Mouse (Mus musculus) midbrain, embryonic 13.5 days (tissue): Measurements from ENCODE around the gene Anks6. TPM values are rescaled to one million over a fixed set of nuclear protein-coding genes. Genes with fewer than 3 reads are reported as not detected.
"Not testable (repeated sequence)": the region's sequence is repeated elsewhere in the genome, so short reads cannot be mapped to it uniquely, and the experiment has no call there.

Experiments
- ATAC-seq: fragments of 200-750 bp; cut with Nextera tagmentation; 2 replicates; pipeline ENCODE4 v1.8.0; 2017; ENCODE audit warnings: mild to moderate bottlenecking, moderate TSS enrichment, moderate library complexity
- H3K27ac ChIP-seq: fragments of 300-500 bp; sonication (generic); 2 replicates; pipeline ENCODE4 v1.5.1; 2015; ENCODE audit warnings: inconsistent platforms, mild to moderate bottlenecking, moderate library complexity
- H3K27me3 ChIP-seq: fragments of 300-500 bp; sonication (generic); 2 replicates; pipeline ENCODE4 v1.6.1; 2015; ENCODE audit warnings: mild to moderate bottlenecking, inconsistent platforms
- H3K36me3 ChIP-seq: fragments of 300-500 bp; sonication (generic); 2 replicates; pipeline ENCODE4 v1.6.1; 2015; ENCODE audit warnings: mild to moderate bottlenecking, inconsistent platforms
- H3K4me1 ChIP-seq: fragments of 300-500 bp; sonication (generic); replicated peaks from 2 replicates; pipeline ENCODE4 v1.6.1; 2015; ENCODE audit warnings: inconsistent platforms
- H3K4me2 ChIP-seq: fragments of 300-500 bp; sonication (generic); replicated peaks from 2 replicates; pipeline ENCODE4 v1.6.1; 2015; ENCODE audit warnings: moderate library complexity, mild to moderate bottlenecking, inconsistent platforms
- H3K4me3 ChIP-seq: fragments of 300-500 bp; sonication (generic); replicated peaks from 2 replicates; pipeline ENCODE4 v1.5.1; 2015; ENCODE audit warnings: mild to moderate bottlenecking, inconsistent platforms
- H3K9ac ChIP-seq: fragments of 300-500 bp; sonication (generic); replicated peaks from 2 replicates; pipeline ENCODE4 v1.6.1; 2015; ENCODE audit warnings: mild to moderate bottlenecking, inconsistent platforms
- H3K9me3 ChIP-seq: fragments of 300-500 bp; sonication (generic); 2 replicates; pipeline ENCODE4 v1.6.1; 2016; ENCODE audit warnings: mild to moderate bottlenecking, inconsistent platforms
- WGBS: fragments of 180-500 bp; shearing (Covaris S2); methylation state at CpG from one replicate; pipeline ENCODE4 v1.1.7; 2015; 5-methylcytosine and 5-hydroxymethylcytosine counted together
- polyA plus RNA-seq: library from polyadenylated mRNA; unstranded; fragments of >200 nt; fragmentation: Nextera tagmentation; extraction: Ambion mirVana; gene quantifications from 2 replicates; pipeline ENCODE4 v1.2.1, GENCODE M21; 2015

Anks6 gene
- polyA plus RNA-seq, 1 experiment from 2014 or later = 4.4 TPM

- Histone ChIP-seq H3K27me3 (no peaks in the 10 kb centered on the region), H3K9me3 (no peaks in the 10 kb centered on the region), H3K36me3 (no peaks in the 10 kb centered on the region), H3K4me1 (peaks cover 7% of the 10 kb centered on the region), H3K9ac (no peak overlapping the region), H3K4me3 (no peak overlapping the region), H3K4me2 (no peak overlapping the region), H3K27ac (no peak overlapping the region)
- ATAC-seq = no peak
- 33% methylated on average over 1 of the region's 1 CpGs for WGBS
Observed at GRCm38 (mm10) chr4:47060900-47061299, 3.7 kb upstream of the Anks6 start.

DNA sequence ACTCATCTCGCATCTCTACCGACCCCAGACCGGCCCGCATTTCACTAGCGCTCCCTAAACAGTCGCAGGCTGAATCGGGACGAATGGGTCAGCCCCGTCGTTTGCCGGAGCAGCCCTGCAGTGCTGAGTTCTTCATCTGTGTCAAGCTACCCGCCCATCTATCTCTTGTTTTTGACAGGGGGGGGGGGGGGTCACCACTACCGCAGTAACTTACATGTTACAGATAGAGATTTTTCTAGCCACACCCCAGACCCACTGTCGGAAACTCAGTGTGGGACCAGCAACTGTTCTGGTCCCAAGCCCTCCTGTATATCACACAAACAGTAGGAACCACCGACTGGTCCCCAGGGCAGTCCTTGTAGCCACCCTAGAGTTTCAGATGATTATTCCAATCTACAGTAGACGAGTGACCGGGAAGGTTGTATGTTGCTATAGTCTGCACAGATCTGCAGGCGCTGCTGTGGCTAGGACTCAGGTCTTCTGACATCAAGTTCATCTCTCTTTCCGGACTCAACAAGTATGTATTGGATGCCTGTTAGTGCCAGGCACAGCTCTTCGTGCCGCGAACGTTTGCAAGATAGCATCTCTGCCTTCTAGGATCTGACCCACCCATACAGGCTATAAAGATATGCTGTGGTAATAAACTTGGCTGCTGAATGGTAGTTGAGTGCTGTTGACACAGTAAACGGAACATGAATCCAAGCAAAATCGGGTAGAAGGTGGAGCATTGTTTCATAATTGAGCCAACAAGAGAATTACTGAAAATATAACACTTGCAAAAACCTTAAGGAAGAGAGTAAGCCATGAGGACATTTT, 491 bp upstream of the Anks6 start:
- H3K9me3 ChIP-seq = no peaks in the 10 kb centered on the region
- WGBS = 39% methylated on average over 25 of the region's 25 CpGs
- peaks cover 7% of the 10 kb centered on the region for H3K4me1 ChIP-seq

GRCm38 (mm10) chr4:47055570-47056080, 1.6 kb downstream of the Anks6 start:
- H3K9me3 ChIP-seq = no peaks in the 10 kb centered on the region
- H3K9ac ChIP-seq = no peak overlapping the region
- H3K36me3 ChIP-seq = no peaks in the 10 kb centered on the region
- H3K4me1 ChIP-seq = peaks cover 14% of the 10 kb centered on the region
- peak overlapping the region; percentile 76; the same call in 1 of the 2 replicates for H3K4me3 ChIP-seq
- WGBS = over 99% methylated on average over 6 of the region's 6 CpGs
- ATAC-seq = no peak
- no peak overlapping the region for H3K27ac ChIP-seq
- peaks cover 3% of the 10 kb centered on the region; the same call in 1 of the 2 replicates for H3K27me3 ChIP-seq
- 0 out of 2 replicates have a peak overlapping the region, but pooled peaks have one; percentile 74 for H3K4me2 ChIP-seq

More for the DNA sequence above, 491 bp upstream of the Anks6 start:
- Histone ChIP-seq H3K27ac (peak overlapping the region; percentile 79; the same call in 1 of the 2 replicates), H3K27me3 (peaks cover 3% of the 10 kb centered on the region; the same call in 1 of the 2 replicates), H3K4me3 (peak overlapping the region; percentile 76), H3K9ac (peak overlapping the region; percentile 88), H3K4me2 (peak overlapping the region; percentile 74), H3K36me3 (no peaks in the 10 kb centered on the region)
- no peak; the same call in 1 of the 2 replicates for ATAC-seq

GRCm38 (mm10) chr4:47055170-47055569, 2.1 kb downstream of the Anks6 start:
- not testable (repeated sequence) for H3K27ac ChIP-seq, H3K9ac ChIP-seq, ATAC-seq, H3K27me3 ChIP-seq, H3K36me3 ChIP-seq, H3K9me3 ChIP-seq, H3K4me2 ChIP-seq, H3K4me3 ChIP-seq
- peaks cover 17% of the 10 kb centered on the region for H3K4me1 ChIP-seq
- WGBS = 96% methylated on average over 9 of the region's 9 CpGs

- Histone ChIP-seq H3K9ac (0 out of 2 replicates have a peak overlapping the region, but pooled peaks have one; percentile 1), H3K36me3 (no peaks in the 10 kb centered on the region), H3K4me3 (no peak overlapping the region), H3K9me3 (no peaks in the 10 kb centered on the region), H3K27ac (no peak overlapping the region), H3K4me1 (peaks cover 17% of the 10 kb centered on the region), H3K27me3 (peaks cover 3% of the 10 kb centered on the region; the same call in 1 of the 2 replicates), H3K4me2 (no peak overlapping the region)
- ATAC-seq = no peak
- WGBS = 81% methylated on average over 9 of the region's 9 CpGs
Observed at GRCm38 (mm10) chr4:47051905-47052304, 5.3 kb downstream of the Anks6 start.

GRCm38 (mm10) chr4:47050642-47051381, 6.4 kb downstream of the Anks6 start:
- 25% methylated on average over 10 of the region's 10 CpGs for WGBS

DNA sequence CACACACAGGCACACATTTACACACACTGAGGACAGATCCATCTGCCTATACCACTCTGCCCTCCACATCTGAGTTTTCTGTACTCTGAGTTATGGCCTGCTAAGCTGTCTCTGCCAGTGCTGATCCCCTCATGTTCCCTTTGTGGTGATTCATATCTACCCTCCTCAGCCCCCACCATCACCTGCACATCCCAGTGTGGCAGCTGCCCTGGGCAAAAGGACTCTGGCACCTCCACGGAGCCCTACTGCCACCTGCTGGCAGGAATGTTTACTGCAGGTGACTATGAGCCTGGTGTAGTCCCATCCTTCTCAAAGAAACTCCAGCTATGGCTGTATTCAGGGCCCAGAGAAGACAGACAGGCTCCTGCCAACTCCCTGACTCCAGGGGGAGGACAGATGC, 7.1 kb downstream of the Anks6 start:
- Histone ChIP-seq H3K4me1 (peaks cover 9% of the 10 kb centered on the region), H3K36me3 (no peaks in the 10 kb centered on the region), H3K4me3 (no peak overlapping the region), H3K27ac (no peak overlapping the region), H3K9me3 (no peaks in the 10 kb centered on the region), H3K27me3 (no peaks in the 10 kb centered on the region; the same call in 1 of the 2 replicates), H3K9ac (no peak overlapping the region), H3K4me2 (no peak overlapping the region)
- 6% methylated on average over 1 of the region's 1 CpGs for WGBS
- ATAC-seq = peak; percentile 74

More at GRCm38 (mm10) chr4:47050642-47051381, 6.4 kb downstream of the Anks6 start:
- H3K27ac ChIP-seq = no peak overlapping the region
- H3K36me3 ChIP-seq = no peaks in the 10 kb centered on the region
- no peak overlapping the region for H3K4me2 ChIP-seq
- H3K4me1 ChIP-seq = peaks cover 9% of the 10 kb centered on the region
- H3K27me3 ChIP-seq = peaks cover 3% of the 10 kb centered on the region; the same call in 1 of the 2 replicates
- H3K4me3 ChIP-seq = no peak overlapping the region
- H3K9ac ChIP-seq = no peak overlapping the region; the same call in 1 of the 2 replicates
- H3K9me3 ChIP-seq = no peaks in the 10 kb centered on the region
- peak; percentile 32 for ATAC-seq

- no peak for ATAC-seq
- H3K9me3 ChIP-seq = no peaks in the 10 kb centered on the region
- WGBS = 93% methylated on average over 16 of the region's 16 CpGs
- no peak overlapping the region for H3K27ac ChIP-seq
- H3K36me3 ChIP-seq = no peaks in the 10 kb centered on the region
- no peak overlapping the region for H3K4me3 ChIP-seq
- H3K4me2 ChIP-seq = no peak overlapping the region
- H3K9ac ChIP-seq = no peak overlapping the region
- no peaks in the 10 kb centered on the region; the same call in 1 of the 2 replicates for H3K27me3 ChIP-seq
- peaks cover 9% of the 10 kb centered on the region for H3K4me1 ChIP-seq
Observed at GRCm38 (mm10) chr4:47049216-47049615, 8.0 kb downstream of the Anks6 start.

DNA sequence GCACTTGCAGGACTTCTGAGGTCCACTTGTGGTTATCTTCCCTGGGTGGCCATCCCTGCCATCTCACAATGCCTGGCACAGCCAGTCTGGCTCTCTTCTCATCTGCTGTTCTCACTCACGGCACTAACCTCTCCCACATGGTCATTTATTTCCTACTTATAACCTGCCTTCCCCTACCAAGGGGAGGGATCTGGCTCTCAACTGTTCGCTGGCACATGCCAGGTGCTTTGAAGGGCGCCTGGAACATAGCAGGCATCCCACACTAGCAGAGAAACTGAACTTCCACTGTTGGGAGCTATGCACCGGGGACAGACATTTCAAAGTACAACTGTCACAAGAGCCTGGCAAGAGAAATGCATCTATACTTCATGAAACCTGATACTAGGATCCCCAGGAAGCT, 9.5 kb downstream of the Anks6 start:
- peaks cover 9% of the 10 kb centered on the region for H3K4me1 ChIP-seq
- H3K27me3 ChIP-seq = no peaks in the 10 kb centered on the region; the same call in 1 of the 2 replicates
- no peak overlapping the region for H3K4me2 ChIP-seq
- H3K9me3 ChIP-seq = no peaks in the 10 kb centered on the region
- H3K36me3 ChIP-seq = peaks cover 6% of the 10 kb centered on the region; the same call in 1 of the 2 replicates
- ATAC-seq = no peak
- no peak overlapping the region for H3K4me3 ChIP-seq
- no peak overlapping the region for H3K9ac ChIP-seq
- 86% methylated on average over 4 of the region's 4 CpGs for WGBS
- no peak overlapping the region for H3K27ac ChIP-seq

GRCm38 (mm10) chr4:47046974-47047373, 10.3 kb downstream of the Anks6 start:
- H3K4me2 ChIP-seq = no peak overlapping the region
- no peak for ATAC-seq
- H3K4me1 ChIP-seq = peaks cover 9% of the 10 kb centered on the region
- 91% methylated on average over 6 of the region's 6 CpGs for WGBS
- H3K27ac ChIP-seq = no peak overlapping the region
- no peaks in the 10 kb centered on the region for H3K9me3 ChIP-seq
- no peaks in the 10 kb centered on the region for H3K27me3 ChIP-seq
- H3K9ac ChIP-seq = no peak overlapping the region
- peaks cover 9% of the 10 kb centered on the region; the same call in 1 of the 2 replicates for H3K36me3 ChIP-seq
- no peak overlapping the region for H3K4me3 ChIP-seq

DNA sequence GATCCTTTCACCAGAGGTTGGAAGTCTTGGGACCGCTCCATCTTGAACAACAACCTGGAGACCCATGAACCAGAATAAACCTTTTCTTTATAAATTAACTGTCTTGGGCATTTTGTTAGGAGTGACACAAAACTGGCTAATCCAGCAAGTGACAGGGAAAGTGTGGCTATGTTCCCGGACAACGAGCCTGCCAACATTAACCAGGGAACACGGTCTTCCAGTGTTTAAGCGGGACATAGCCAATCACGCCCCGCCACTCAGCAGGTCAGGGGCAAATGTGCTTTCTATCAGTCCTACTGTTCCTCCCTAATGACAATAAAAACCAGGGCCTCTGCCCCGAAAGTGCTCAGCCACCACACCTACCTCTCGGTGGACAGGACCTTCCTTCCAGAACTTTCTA, 13.4 kb downstream of the Anks6 start:
- H3K9me3 ChIP-seq = no peaks in the 10 kb centered on the region
- 94% methylated on average over 9 of the region's 9 CpGs for WGBS
- H3K27me3 ChIP-seq = no peaks in the 10 kb centered on the region

DNA sequence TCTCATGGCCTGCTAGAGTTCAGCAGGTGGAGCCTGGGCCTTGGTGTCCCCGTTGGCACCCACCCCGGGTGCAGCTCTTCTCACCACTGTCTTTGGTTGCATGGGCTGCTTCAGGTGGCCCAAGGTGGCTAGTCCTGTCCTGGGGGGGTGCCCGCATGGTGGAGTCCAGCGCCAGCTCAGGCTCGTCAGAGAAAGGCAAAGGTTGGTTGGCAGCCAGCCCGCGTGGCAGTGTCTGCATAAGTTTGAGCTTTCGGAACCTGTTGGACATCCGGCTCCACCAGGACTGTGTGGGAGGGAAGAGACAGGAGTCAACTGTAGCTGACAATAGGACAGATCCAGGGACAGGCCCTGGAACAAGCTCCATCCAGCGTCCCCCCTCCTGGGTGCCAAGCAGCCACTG, 17.6 kb downstream of the Anks6 start:
- Histone ChIP-seq H3K27ac (no peak overlapping the region), H3K4me3 (no peak overlapping the region), H3K27me3 (no peaks in the 10 kb centered on the region), H3K9me3 (no peaks in the 10 kb centered on the region), H3K9ac (no peak overlapping the region), H3K4me2 (no peak overlapping the region), H3K36me3 (peaks cover 41% of the 10 kb centered on the region), H3K4me1 (peaks cover 16% of the 10 kb centered on the region)
- 94% methylated on average over 10 of the region's 10 CpGs for WGBS
- ATAC-seq = no peak

More for the DNA sequence above, 13.4 kb downstream of the Anks6 start:
- Histone ChIP-seq H3K27ac (no peak overlapping the region), H3K36me3 (peaks cover 28% of the 10 kb centered on the region), H3K4me1 (no peaks in the 10 kb centered on the region), H3K4me2 (no peak overlapping the region), H3K9ac (no peak overlapping the region), H3K4me3 (no peak overlapping the region)
- ATAC-seq = no peak
